Mouse (Mus musculus): ENCODE data around the gene Ppp1r16b.

The Ppp1r16b gene

DNA sequence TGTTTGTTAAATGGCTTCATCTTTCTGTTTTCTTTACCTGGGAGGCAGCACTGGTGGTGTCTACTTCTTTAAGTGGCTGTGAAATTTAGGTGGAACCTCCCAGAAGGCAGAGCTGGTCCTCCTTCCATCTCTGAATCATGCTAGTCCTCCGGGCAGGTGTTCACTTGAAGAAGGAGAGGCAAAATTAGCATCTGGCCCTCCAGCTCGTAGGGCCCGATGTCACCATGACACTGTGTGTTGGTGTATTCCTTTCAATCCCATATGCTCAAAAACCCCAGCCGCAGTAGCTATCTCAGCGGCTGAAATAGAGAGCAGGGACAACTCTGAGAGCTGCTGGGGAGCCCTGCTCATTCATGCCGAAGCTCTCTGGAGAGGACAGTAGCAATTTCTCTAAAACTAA lies 27.0 kb downstream of the Ppp1r16b start:
- no peak for DNase-seq (ENCODE audit: low spot score)

DNA sequence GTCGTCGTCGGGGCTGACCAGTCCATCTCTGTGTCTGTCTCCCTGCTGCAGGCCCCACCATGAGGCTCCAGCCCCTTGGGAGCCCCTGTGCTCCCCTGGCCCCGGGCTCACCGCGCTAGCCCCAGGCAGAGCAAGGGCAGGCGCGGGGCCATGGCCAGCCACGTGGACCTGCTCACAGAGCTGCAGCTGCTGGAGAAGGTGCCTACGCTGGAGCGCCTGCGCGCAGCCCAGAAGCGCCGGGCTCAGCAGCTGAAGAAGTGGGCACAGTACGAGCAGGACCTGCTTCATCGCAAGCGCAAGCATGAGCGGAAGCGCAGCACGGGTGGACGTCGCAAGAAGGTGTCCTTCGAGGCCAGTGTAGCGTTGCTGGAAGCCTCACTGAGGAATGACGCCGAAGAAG lies 30.6 kb downstream of the Ppp1r16b start:
- DNase-seq (ENCODE audit: low spot score) = no peak

DNA sequence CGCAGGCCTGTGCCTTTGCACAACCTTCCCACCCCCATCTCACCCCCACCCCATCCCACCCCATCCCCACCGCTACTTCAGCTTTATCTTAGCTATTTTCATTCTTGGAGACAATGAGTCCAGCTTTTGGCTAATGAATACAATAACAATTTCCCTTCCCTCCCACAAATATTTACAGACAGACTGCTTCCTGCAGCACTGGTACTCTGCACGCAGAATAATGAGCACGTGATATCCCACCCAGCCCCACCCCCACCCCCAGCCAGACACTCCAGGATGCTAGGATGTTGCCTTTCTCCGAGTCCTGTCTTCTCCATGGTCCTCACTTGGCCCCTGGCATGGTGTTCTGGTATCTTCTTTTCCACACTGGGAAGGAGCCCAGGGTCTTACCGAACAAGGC lies 31.3 kb downstream of the Ppp1r16b start:
- DNase-seq (ENCODE audit: low spot score) = no peak

DNA sequence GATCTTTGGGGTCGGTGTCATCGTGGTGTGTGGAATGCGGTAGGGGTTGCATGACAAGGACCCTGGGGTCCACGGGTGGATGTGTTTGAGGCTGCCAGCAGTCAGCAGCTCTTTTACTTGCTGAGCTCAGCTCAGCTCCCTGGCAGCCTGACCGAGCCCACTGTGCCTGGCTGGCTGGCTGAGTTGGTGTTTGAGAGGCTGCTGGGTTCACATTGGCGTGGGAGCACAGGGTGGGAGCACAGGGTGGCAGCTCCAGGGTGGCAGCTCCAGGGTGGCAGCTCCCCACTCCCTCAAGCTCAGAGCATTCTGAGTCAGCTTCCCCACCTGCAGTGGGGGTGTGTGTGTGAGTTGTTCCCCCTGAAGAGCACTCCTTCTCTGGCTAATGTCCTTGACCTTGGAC lies 34.7 kb downstream of the Ppp1r16b start:
- DNase-seq (ENCODE audit: low spot score) = no peak

DNA sequence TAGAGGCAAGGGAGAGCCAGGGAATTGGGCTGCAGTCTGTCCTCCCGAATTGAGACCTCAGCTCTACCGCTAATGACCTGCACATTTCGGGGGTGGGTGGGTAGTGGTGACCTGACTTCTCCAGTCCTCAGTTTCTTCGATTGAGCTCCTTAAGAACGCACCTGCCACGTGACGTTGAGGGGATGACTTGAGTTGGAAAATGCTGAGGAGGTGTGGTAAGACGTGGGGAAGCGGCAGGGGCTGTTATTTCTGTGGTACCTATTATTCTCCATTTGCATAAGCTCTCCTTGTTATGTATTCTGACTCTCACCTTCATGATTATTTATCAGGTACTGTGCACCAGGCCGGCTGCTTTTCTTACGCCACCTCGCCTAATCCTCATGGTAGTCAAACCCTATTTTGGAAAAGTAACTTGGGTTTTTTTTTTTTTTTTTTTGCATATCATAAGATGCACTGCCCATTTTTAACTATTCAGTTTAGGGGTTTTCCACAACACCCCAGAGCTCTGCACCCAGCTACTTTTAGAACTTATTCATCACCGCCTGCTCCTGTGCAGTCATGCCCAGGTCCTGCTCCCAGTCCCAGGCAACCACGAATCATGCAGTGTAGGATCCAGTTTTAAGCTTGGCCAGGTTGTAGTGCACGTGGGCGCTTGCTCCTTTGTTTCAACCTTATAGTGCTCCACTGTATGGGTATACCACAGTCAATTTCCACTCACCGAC lies 35.5 kb downstream of the Ppp1r16b start:
- no peak for DNase-seq (ENCODE audit: low spot score)

DNA sequence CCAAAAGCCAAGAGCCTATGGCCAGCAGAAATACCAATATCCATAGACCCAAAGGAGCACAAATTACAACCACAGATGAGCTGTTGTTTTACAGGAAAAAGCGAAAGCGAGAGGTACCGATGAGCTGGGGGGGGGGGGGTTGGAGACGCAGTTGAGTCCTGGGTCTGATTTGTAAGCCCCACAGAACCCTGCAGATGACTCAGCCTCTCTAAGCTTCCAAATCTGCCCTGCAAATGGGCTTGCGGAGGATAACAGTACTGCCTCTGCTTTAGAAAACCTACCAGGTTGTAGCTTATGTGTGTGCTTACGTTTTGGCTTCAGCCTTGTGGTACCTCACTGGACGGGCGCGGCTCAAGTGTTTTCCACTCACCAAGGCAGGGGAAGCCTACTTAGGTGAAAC lies 36.3 kb downstream of the Ppp1r16b start:
- no peak for DNase-seq (ENCODE audit: low spot score)

DNA sequence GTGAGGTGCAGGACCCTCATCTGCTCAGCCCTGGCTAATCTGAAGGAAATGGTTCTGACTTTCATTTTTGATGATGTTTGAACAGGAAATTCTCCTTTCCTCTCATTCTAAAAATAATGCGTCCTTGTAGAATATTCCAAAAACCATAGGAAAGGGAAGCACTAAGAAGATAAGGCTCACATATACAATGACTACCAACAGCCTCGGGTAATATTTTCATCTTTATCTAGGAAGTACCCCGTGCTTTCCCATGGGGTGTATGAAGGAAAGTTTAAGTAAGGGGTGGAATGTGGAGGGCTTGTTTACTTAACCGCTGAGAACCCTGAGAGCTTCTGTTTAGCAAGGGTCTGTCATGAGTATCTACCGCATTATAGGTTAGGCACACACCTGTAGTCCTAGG lies 37.0 kb downstream of the Ppp1r16b start:
- no peak for DNase-seq (ENCODE audit: low spot score)

DNA sequence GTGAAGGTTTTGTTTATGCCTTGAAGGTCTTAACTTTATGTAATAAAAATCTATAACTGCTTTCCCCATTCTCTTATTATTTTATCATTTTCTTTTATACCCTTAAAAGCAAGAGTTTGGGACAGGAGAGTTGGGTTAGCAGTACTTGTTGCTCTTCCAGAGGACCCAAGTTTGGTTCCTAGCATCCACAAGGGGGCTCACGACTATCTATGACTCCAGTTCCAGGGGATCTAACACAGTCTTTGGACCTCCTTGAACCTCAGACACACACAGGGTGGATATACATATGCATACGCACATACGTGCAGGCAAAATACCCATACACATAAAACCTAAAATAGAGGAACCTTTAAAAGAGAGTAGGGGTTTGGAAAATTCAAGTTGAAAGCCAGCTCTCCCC lies 39.5 kb downstream of the Ppp1r16b start:
- DNase-seq (ENCODE audit: low spot score) = no peak

DNA sequence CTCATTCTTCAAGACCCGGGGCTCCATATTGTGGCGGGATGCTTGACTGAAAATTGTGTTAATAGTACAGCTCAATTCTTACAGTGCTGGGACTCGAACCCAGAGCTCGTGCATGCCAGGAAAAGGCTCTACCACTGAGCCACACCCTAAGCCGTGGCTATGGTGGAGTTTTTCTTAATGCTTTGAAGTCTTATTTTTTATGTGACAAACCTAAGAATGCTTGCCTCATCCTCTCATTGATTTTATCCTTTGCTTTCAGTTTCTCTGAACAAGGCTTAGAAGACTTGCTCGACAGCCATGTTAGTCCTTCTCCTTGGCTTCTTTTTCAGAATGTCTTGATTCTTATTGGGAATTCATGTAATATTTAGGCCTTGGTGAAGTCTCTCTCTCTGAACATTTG lies 40.3 kb downstream of the Ppp1r16b start:
- DNase-seq (ENCODE audit: low spot score) = no peak

DNA sequence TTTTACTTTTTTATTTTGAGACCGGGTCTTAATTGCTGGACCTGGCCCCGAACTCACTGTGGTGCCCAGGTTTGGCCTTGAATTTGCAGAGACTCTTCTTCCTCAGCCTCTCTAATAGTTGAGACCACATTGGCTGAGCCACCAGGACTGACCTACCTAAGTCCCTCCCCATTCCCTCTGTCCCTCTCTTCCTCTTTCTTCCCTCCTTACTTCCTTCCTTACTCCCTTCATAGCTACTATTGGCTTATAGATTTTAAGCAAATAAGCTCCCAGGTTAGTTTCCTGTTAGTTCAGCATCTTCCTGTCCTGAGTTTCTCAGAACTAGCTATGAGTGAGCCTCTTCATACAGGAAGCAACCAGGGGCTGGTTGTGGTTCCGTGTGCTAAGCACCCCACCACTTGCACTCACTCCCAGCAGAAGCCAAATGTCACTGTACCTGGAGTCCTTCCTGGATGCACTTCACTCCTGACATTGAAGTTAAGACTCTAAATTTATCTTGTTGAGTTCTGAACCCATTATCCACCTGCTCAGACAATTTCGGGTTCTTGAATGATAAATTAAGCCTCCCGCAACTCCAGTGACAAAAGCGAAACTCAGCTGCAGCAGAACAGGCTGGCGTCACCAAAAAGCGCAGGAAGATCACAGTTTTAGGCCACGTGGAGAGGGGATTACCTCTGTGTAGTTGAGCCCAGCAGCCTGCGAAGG lies 41.7 kb downstream of the Ppp1r16b start:
- DNase-seq (ENCODE audit: low spot score) = no peak

DNA sequence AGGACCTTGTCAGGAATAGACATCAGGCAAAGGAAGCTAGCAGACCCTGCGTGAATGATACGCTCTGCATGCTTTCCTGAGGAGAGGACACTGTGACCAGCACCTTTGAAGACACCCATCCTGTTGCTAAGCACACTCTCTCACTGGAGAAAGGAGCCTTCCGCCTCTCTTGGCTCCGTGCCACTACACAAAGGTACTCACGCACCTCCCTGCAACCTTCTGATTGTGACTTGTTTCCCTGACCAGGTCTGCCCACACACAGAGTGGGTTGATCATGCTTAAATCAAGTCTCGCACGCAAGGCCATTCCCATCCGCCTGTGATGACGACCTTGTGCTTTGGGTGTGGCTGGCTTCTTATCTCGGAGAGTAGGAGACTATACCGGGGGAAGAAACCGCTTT lies 42.9 kb downstream of the Ppp1r16b start:
- DNase-seq (ENCODE audit: low spot score) = no peak

DNA sequence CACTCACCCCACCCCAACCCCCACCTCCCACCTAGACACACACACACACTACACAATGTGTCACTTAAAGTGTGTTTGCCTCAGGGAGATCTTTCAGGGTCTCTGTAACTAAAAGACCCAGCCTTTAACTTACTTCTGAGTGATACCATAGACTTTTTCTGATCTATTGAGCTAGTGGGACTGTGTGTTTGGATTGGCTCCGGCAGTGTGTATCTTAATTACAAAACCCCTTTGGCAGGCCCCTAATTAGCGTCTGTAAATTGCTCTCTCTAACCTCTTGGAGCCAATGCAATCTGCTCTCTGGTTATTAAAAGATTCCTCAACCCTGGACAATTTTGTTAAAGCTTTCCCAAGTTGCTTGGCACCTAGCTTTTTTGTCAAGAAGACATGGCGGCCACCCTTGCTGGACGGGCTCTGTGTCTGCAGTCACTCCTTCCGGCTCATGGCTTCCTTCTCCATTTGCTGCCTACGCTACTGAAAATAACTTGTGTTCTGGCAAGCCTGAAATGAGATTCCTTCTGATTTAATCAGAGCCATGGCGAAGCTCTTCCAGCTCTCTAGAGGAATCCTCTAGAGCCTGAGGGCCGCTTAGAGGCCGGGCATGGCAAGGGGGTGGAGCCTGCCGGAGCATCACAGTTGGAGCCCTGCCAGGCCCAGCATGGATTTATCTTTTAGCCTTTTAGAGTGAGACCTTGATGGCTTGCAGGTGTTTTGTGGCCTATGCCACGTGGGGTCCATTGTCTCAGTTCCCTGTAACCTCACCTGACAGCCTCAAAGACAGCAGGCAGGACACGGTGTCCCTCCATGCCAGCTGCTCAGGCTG lies 46.9 kb downstream of the Ppp1r16b start:
- DNase-seq (ENCODE audit: low spot score) = no peak

DNA sequence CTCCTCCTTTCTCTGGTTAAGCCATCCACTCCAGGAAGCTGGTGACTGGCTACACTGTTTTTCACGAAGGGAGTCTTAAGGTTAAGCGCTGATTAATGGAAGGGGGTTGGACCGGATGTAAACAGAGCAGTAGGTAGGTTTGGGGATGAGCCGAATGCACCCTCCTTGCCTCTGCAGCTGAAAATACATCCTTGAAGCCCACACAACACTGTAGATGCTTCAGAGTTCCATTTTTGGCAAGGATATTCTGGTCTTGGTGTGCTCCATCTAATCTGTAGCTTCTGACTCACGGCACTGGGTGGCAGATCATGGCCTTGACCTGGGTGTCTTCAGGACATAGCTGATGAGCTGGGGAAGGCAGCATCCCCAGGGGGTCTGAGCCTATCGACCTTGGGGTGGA lies 49.6 kb downstream of the Ppp1r16b start:
- no peak for DNase-seq (ENCODE audit: low spot score)

DNA sequence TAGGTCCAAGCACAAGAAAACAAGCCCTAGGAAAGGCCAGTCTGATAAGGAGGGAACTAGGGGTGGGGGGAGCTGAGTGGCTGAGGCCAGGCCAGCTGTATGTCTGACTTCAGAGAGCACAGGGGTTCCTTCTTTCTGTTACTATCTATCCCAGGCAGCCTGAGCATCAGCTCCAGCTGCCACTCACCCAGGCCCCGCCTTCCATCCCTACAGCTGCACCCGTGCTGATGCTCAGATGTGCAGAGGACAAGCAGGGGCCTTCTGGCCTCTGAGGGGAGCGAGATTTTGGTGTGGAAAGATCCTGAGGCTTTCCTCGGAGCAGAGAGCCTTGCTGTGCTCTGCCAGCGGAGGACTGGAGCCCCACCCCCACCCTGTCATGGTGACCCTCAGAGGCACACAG lies 50.9 kb downstream of the Ppp1r16b start:
- no peak for DNase-seq (ENCODE audit: low spot score)

DNA sequence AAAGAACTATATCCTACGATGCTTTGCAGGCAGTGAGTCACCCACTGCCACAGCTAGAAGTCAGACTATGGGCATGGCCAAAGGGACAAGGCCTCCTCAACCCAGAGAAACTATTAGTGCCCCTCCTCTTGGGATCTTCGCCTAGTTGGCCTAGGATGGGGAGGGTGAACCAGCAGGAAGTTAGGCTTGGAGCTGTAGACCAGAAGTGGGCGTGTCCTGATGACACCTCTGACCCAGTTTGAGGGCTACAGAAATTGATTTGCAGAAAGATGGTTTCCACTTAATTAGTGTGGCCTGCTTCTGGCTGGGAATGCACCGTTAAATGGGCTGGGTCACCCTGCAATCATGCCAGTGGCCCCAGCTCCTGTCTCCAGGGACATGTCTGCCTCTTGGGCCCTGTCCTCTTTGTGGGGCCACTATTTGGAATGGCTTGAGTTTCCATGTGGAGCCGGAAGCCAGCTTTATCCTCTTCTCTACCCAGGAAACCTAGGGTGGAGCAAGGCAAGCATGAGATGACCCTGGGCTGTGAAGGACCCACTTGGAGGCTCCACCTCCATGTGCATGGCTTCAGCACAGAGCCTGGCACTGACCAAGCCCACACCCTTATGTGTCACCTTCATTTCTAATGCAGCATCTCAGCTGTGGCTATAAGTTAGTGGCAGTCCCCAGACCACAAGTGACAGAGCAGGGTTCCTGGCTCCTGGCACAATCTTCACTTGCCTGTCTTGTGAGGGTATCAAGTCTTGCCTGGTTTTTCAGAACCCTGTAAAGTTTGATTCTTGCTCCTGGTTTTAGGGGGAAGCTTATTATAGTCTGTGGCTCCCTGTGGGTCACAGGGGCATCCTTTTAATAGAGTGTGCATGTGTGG lies 52.6 kb downstream of the Ppp1r16b start:
- no peak for DNase-seq (ENCODE audit: low spot score)

DNA sequence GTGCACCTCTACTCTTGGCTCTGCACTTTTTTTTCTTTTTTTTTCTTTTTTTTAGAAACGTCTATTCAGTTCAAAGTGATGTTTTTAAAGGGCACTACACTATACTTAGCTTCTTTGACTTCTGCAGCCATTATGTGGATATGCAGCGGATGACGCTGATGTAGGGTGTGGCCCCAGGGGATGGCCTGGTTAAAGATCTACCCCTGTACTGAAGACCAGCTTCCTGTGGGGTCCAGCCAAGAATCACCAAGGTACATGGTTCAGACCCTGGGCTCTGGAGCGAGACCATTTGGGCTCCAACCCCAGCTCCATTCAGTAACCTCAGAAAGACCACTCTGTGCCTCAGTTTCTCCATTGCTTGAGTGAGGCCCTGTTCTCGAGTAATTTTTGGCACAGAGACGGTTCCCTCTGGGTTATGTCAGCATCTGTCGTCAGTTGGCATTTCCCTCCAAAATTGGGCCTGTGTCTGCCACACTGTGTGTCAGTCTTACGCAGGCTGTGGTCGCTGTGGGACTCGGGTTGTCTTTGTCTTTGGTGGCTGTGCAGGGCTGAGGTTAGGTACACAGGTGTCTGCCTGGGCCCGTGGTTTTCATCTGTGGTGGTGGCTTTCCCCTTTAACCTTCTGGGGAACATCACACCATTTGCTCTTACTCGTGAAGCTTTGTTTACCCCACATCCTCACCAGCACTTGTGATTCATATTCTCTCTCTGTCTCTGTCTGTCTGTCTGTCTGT lies 53.8 kb downstream of the Ppp1r16b start:
- no peak for DNase-seq (ENCODE audit: low spot score)

DNA sequence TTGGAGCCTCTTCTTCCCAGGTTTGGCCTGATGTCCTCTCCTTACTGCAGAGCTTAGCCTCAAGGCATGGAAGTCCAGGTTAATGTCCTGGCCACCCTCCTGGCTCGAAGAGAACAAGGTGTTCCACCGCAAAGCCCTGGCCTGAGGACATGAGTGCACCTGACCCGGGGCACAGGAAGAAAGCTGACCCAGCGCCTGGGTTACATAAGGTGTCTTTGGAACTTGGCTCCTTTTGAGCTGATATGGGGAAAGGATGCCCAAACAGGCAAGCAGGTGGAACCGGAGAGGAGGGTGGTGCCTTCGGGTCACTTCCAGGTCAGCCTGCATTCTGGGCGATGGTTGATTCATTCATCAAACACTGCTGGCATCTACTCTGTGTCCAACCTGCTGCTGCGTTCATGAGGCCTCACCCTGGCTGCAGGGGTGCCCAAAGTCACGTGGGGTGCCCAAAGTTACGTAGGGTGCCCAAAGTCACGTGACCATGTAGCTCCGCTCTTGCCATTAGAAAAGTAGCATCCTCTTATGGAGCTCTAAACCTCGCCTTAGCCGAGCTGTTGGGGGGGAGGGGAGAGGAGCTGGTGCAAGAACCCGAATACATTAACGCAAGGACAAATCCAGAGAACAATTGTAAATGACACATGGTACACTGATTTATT lies 55.6 kb downstream of the Ppp1r16b start:
- no peak for DNase-seq (ENCODE audit: low spot score)

DNA sequence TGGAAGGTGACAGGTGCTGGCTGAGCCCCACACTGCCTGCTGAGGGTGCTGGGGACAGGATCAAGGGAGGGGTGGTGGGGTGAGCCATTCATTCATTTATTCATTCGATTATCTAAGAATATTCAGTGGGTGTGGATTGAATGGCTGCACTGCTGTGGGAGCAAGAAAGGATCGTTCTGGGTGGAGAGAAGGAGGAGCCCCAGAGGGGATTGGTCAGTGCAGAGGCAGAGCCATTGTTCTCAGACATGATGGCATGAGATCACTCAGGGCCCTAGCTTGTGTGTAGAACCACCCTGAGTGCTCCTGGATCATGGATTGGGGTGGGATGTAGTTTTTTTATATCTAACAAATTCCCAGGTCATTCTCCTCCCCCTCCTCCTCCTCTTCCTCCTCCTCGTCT lies 56.3 kb downstream of the Ppp1r16b start:
- no peak for DNase-seq (ENCODE audit: low spot score)

DNA sequence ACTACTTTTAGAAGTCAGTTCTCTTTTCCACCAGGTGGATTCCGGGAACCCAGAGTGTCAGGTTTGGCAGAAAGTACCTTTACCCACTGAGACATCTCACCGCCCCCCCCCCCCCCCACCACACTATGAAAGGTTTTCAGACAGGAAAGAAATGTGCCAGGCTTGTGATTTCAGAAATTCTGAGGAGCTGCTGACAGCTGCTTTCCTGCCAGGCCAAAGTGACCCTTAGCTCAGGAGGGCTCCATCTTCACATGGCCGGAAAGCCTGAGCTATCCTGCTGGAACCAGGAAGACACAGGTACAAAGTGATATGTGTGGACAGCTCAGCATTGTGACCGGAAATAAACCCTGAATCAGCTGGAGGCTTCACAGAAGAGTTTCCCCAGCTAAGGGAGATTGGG lies 56.9 kb downstream of the Ppp1r16b start:
- no peak for DNase-seq (ENCODE audit: low spot score)

DNA sequence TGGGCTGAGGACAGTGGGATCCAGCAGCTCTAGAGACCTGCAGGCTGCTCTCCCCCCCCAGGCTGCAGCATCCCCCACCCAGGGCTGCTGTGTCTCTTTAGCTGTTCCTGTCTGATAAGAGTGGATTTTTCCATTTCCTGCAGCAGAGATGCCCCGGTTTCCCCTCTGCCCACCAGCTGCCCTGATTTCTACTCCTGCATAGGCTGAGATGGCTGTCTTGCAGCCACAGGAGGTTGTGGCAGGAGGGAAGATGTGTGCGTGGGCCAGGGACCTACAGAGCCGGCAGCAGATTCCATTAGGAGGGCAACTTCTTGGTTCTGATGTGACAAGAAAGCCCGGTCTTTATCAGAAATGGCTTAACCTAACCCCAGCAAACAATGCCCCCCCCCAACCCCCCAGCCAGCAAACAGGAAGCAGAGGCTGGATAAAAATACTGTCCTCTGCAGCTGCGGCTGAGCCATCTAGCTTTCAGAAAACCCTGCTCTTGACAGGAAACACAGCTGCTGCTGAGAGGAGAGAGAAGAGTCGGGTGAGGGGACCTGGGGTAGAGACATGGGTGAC lies 57.9 kb downstream of the Ppp1r16b start:
- DNase-seq (ENCODE audit: low spot score) = no peak

DNA sequence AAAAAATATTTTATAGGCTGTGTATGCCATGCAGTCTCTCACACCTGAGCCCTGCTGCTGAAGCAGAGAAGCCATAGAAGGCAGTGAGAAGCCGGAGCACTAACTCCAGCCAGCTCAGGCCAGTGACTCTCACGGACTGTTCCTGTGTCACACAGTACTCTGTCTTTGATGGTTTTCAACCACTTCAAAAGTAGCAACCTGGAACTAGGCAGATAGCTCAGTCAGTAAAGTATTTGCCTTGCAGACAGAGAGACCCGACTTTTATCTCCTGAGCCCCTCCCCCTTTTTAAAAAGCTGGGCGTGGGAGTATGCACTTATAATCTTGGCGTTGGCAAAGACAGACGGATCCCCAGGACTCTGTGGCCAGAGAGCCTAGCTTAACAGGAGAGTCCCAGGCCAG lies 58.6 kb downstream of the Ppp1r16b start:
- DNase-seq (ENCODE audit: low spot score) = no peak

Measured in layer of hippocampus, adult 9-10 months (tissue).